Mouse (Mus musculus): ENCODE measurements around the gene Gm16181.

GRCm38 (mm10) chr17:35267399-35268086 lies 46.9 kb downstream of the Gm16181 start:
- no peak for TF ChIP-seq TAL1 (IDR thresholded peaks at IDR 0.05; ENCODE audit: low read length)
- TF ChIP-seq GATA1 (IDR thresholded peaks at IDR 0.05; ENCODE audit: low read length) = no peak

All from erythroblast, embryonic 14.5 days (primary cell).